Mouse (Mus musculus): ENCODE data around the gene Cstf3. TPM values are rescaled to one million over a fixed set of nuclear protein-coding genes. Genes with fewer than 3 reads are reported as not detected.
"Not testable (repeated sequence)": the region's sequence is repeated elsewhere in the genome, so short reads cannot be mapped to it uniquely, and the experiment has no call there.

Gene Cstf3
- 10 to 100 TPM; 44.9 to 52.1 TPM for total RNA-seq (2021)

- DNase-seq = peak; percentile 99 to 100
These were observed at the start of gene Cstf3 for GRCm38 (mm10) chr2:104590068-104590828. Cstf3 (plus strand) TSS chr2:104590523.

DNA sequence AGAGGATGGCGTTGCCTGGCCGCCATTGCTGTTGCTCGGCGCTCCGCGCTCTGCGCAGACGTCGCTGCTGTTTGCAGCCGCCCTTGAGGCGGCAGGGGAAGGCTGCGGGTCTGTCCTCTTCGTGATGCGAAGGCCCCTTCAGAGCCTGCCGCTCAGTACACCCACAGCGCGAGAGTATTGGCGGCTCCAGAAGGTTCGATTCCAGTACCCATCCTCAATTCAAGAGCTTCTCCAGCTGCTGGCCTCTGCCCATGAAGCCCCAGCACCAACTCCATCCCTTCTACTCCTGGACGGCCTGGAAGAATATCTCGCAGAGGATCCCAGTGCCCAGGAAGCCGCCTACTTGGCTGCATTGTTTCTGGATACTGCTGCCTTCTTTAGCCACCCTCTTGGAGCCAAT lies 33.6 kb upstream of the Cstf3 start:
- not testable (repeated sequence) for DNase-seq

DNA sequence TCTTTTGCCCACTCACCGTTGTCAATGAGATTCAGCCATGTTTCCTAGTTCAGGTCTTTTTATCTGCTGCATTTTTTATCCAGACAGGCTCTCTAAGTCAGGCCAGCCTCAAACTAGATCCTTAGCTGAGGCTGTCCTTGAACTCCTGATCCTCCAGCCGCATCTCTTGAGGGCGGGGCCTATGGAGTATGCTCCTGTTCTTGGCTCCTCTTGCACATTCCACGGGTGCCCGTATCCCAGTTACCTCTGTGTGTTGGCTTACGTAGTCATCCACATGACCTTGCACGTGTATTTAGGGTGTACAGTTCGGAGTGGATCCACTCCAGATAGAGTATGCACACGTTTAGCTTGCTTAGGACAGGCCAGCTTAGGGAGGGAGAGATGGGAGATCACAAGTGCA lies 32.6 kb upstream of the Cstf3 start:
- DNase-seq = no peak

DNA sequence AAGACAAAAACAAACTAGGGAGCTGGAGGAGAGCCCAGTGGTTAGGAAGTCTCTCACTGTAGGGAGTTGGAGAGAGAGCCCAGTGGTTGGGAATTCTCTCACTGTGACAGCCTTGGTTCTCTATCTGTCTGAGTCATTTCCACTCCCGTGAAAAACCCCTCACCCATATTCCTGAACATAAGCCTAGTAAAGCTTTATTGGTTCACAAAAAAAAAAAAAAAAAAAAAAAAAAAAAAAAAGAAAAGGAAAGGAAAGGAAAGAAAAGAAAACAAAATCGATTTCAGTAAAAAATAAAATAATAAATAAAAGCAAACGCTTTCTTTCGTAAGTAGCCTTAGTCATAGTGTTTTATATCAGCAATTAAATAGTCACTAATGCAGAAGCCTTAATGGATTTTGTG lies 32.0 kb upstream of the Cstf3 start:
- DNase-seq = no peak

DNA sequence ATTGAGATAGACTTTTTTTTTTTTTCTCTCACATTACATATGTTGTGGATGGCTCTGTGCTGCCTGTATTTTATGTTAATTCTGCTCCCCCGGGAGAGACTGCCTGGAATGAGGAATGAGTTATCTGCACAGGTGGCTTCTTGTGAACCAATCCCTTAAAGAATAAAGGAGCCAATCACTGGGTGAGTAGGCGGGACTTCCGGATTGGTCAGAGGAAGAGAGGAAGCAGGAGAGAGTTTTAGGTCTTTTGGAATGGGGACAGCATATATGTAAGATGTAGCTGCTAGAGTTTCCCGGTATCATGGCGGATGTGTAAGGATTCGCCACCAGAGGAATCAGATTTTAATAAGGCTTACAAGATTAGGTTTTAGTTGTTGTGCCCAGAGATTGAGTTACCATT lies 31.4 kb upstream of the Cstf3 start:
- no peak for DNase-seq

DNA sequence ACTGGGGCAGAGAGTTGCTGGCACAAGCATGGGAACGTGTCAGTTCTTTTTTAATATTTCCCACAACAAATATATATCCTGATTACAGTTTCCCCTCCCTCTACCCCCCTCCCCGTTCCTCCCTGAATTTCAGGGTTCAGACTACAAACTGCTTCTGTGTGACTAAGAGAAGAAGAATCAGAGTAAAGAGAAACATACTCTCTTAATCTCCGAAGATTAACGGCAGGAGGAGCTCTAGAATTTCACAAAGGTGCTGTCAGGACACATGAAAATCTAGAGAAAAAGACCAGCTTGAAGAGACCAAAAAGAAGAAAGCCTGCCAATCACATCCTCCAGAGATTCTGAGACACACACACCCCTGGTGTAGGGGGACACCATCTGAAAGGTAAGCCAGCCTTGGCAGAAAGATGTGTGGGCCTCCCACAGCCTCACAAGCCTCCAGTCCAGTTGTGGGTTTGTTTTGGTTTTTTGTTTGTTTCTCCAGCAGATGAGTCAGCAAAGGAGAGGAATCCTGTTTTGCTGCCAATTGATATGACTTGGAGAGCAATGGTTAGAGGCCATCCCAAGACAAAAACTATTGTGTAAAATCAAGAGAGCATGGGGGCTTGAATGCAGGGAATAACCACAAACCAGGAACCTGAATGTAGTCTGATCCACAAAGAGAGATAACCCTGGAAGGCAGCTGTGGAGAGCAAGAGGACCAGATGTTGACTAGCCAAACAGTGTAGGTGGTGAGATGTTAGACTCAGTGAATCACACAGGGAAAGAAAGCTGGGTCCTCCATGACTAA lies 30.5 kb upstream of the Cstf3 start:
- no peak for DNase-seq

GRCm38 (mm10) chr2:104561386-104561785 lies 28.9 kb upstream of the Cstf3 start:
- no peak for DNase-seq

- no peak for DNase-seq
These were observed 28.3 kb upstream of the Cstf3 start for GRCm38 (mm10) chr2:104561986-104562532.

DNA sequence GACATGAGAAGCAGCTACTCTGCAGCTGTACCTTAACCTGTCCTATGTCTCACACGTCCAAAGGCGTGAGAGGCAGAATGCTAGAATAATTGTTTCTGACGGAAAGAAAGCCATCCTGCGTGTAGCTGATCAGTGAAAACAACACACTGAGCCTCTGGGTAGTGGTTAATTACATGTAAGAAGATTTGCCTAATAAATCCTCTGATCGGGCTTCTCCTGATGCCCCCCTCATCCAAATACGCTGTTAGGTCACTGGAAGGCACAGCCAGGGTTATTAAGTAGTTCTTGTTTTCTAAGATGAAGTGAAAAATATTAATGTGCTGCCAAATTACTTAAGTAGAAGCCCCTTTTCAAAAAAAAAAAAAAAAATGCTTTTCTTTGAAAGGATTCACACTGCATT lies 18.3 kb upstream of the Cstf3 start:
- no peak for DNase-seq

DNA sequence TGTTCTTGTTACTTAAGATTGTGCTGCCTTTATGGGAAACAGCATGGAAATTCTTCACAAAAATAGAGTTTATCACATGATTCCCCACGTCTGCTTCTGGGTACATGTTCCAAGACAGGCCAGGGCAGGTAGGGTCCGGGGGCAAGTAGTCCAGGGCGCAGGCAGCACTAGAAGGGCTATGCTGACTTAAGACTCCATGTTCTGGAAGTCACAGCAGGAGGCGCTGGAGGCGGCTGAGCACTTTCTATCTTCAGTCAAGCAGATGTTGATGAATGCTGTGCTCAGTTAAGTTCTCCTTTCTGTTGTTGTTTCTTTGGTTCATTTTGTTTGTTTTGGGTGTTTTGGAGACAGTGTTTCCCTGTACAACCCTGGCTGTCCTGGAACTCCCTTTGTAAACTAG lies 14.1 kb upstream of the Cstf3 start:
- no peak for DNase-seq

DNA sequence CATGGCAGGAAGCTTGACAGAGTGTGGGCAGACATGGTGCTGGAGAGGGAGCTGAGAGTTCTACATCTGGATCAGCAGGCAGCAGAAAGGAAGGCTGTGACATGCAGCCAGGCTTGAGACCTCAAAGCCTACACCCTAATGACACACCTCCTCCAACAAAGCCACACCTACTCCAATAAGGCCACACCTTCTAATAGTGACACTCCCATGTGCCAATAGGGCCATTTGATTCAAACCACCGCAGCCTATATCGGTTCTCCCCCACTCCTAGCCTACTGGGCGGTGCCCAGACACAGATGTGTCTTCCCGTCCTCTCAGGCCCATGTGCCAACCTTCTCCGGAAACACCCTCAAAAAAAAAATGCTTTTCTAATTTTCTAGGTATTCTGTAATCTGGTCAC lies 12.3 kb upstream of the Cstf3 start:
- no peak for DNase-seq

DNA sequence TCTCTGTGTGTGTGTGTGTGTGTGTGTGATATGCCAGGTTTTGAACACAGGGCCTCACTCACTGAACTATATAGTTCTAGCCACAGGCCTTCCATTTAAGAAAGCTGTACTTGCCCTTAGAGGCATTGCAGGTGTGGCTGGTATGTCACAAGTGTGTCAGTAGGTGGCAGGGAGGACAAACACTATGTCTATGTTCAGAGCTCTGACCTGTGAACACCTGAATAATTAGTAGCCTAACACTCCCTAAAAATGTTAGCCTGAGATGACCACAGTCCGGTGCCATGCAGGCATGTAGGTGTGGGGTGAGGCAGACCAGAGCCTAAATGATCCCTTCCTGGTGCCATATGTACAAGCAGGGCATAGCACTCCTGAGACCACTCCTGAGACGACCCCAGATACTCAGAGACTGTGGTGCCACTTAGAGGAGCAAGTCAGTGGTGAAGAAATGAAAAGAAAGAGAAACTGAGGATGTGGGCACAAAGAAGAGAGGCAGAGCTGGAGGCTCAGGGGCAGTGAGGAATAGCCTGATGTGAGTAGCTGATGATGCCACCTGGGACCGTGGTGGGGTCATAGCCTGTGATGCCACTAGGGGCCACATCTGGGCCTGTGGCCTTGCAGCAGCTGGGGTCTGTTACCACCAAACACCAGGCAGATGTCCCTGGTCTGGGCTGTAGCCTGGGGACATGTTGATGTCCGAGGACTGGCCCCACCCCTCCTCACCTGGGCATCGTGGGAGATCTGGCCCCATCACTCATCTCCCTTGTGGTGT lies 11.3 kb upstream of the Cstf3 start:
- no peak for DNase-seq

- DNase-seq = no peak
These were observed 10.4 kb upstream of the Cstf3 start for GRCm38 (mm10) chr2:104579784-104580446.

- no peak for DNase-seq
These were observed 8.9 kb upstream of the Cstf3 start for GRCm38 (mm10) chr2:104581281-104581879.

DNA sequence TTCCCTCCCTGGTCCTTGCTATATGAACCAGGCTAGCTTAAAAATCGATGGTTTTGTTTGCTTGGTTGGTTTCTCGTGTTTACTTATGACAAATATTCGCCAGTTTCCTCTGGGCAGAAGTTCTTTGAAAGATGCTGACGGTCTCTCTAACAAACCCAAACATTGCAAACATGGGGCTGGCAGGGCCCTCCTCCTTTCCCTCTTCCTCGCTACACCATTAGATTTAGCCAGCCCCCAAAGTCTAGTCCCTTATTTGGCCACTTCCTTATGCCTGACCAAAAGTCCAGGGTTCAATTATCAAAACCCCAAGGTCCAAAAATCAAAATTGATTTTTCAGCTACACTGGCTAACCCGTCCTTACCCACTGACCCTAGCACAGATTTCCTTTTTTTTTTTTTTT lies 7.3 kb upstream of the Cstf3 start:
- DNase-seq = no peak

GRCm38 (mm10) chr2:104584226-104584625 lies 6.1 kb upstream of the Cstf3 start:
- DNase-seq = no peak

DNA sequence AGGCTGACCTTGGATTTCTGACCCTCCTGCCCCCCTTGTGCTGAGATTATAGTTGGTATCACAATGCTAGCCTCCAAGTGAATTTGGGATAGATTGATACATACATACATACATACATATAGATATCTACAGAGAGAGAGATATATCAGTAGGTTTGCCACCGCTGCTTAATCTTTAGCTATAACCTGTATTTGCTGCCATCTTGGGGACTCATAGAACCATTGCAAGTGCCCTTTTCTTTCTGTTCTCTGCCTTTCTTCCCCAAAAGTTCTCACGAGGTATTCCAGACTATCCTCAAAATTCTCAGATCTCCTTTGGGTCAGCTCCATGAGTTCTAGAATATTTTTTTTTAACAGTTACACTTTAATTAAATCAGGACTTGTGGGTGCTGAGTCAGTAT lies 4.7 kb upstream of the Cstf3 start:
- no peak for DNase-seq

- DNase-seq = no peak
These were observed 1.8 kb upstream of the Cstf3 start for GRCm38 (mm10) chr2:104588552-104588951.

DNA sequence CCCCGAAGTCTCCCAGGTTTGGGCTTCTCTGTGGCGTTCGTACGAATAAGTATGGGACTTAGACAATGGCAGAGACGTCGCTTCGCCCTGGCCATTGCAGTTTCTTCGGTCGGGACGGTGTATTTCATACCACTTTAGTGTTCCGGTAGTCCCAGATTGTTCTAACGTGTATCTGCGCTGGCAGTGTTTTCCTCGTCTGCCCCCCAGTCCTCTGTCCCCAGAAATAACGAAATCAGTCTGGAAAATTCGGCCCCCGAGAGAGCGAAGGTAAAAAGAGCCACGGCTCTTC lies 450 bp downstream of the Cstf3 start:
- DNase-seq = no peak

DNA sequence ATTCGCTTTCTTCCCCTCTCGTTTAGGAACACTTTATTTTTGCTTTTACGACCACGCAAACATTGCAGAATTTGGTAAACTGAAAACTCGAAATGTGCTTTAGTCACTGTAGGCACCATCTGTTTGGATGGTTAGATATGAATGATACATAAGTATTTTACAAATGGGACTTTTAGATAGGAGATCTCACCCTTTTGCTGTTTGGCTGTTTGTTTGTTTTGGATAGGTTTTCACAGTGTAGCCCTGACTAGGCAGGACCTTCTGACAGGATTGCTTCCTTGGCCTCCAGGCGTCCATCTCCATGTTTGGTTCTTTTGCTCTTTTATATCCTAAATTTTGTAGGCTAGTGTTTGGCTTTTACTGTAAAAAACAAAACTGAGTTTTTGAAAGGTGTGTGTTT lies 818 bp downstream of the Cstf3 start:
- no peak for DNase-seq

GRCm38 (mm10) chr2:104595063-104595462 lies 4.7 kb downstream of the Cstf3 start:
- no peak for DNase-seq

DNA sequence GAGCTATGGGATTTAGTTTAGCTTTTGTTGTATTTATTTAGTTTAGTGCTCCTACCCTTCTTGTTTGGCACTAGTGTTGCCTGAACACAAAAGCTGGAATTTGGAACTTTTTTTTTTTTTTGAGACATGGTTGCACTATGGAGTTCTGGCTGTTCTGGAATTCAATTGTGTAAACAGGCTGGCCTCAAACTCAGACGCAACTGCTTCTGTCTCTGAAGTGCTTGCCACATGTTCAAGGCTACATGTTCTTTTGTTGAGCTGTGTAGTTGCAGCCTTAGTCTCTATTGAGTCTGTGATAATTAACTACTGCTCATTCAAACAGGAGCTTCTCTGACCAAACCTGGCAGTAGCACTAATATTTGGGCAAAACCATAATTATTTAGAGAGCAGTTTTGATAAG lies 13.1 kb downstream of the Cstf3 start:
- DNase-seq = no peak

Measured in layer of hippocampus, postnatal 36 days (tissue).